Mouse (Mus musculus) C3H10T1/2 (cell line): Measurements from ENCODE around the gene Vti1a. TPM values are rescaled to one million over a fixed set of nuclear protein-coding genes. Genes with fewer than 3 reads are reported as not detected.

ENCODE experiments used
- polyA plus RNA-seq, 2 experiments: library from polyadenylated mRNA; unstranded; fragments of >200 nt; fragmentation: generic; extraction: Trizol; gene quantifications; one replicate each; pipeline ENCODE4 v1.2.1; 2012; ENCODE audit warnings: missing spikeins in 2 of 2

Vti1a gene
- polyA plus RNA-seq, result 10 to 100 TPM in 1 of 2 experiments, 1 to 10 TPM in 1; 8.2 to 12.3 TPM

DNA sequence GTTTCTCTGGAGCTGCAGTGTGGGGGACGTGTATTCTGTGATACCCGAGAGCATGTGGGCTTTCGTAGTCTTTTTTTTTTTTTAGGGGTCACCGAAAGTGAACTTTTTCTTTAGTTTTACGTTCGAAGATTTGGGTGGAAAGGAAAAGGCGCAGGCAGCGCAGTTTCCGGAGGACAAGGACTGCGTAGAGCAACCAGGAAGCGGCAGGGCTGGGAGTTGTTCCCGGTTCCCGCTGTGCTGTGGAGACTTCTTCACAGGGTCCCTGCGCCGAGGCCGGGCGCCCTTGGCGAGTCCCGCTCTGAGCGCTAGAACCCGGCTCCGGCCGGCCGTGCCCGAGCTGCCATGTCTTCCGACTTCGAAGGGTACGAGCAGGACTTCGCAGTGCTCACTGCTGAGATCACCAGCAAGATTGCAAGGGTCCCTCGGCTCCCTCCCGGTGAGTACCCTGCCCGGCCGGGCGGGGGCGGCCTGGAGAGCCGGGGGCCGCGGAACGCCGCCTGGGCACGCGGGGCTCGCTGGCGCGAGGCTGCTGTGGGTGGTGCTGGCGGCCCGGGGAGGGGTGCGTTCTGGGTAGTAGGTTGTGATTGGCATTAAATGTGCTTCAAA is at the start of gene Vti1a:
Gene Vti1a (plus strand): TSS at position 187 of the 606 bp plus-strand sequence.

DNA sequence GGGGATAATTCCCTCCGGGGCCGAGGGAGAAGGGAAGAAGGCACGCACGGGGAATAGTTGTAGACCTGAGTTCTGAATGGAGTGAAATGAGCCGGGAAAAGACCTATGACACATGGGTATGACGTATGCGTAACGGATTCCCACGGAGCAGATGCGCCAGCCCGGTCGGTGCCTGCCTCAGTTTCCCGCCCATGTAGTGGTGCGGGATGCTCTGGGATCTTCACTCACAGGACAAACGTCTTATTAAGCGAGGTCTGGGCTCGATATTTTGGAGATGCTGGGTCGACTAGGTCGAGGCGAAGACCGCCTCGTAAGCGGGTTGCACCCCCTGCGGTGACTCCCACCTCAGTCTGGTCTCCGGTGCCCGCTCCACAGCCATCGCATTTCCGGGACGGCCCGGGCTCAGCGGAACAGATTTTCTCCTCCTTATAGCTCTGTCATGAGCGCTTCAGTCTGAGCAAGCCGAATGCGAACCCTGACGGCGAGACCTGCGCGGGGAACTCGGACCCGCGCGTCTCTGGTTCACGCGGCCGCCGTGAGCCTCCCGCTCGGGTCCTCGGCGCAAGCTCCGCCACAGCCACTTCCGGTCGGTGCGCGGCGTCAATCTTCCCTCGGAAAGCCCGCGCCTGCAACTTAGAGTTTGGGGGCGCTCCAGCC is 515 bp upstream of the Vti1a start, which contains the start of gene Zdhhc6:
Gene Zdhhc6 (minus strand): TSS at position 581 of the 657 bp plus-strand sequence.

Other genes starting within 250 kb of the Vti1a start
- gene Gpam, start 189.1 kb upstream of the Vti1a start, polyA plus RNA-seq, result 1 to 10 TPM in 1 of 2 experiments, under 1 TPM in 1; 0.98 to 9.7 TPM
- not detected for gene Tectb, start 135.6 kb upstream of the Vti1a start, polyA plus RNA-seq
- under 1 TPM in 1 of 2 experiments, not detected in 1; 0.01 TPM for gene Gucy2g, start 75.1 kb upstream of the Vti1a start, polyA plus RNA-seq
- gene Acsl5, start 64.4 kb upstream of the Vti1a start, polyA plus RNA-seq, result 10 to 100 TPM; 21.5 to 47.3 TPM
- gene Zdhhc6, start 263 bp upstream of the Vti1a start, polyA plus RNA-seq, result 10 to 100 TPM; 13.1 to 33.9 TPM